Mouse (Mus musculus): ENCODE results near the gene Rbm8a. TPM values are rescaled to one million over a fixed set of nuclear protein-coding genes. Genes with fewer than 3 reads are reported as not detected.

Gene Rbm8a
- 5.0 and 12.2 TPM in 2 replicates for polyA plus RNA-seq (2012; rRNA removed)

DNA sequence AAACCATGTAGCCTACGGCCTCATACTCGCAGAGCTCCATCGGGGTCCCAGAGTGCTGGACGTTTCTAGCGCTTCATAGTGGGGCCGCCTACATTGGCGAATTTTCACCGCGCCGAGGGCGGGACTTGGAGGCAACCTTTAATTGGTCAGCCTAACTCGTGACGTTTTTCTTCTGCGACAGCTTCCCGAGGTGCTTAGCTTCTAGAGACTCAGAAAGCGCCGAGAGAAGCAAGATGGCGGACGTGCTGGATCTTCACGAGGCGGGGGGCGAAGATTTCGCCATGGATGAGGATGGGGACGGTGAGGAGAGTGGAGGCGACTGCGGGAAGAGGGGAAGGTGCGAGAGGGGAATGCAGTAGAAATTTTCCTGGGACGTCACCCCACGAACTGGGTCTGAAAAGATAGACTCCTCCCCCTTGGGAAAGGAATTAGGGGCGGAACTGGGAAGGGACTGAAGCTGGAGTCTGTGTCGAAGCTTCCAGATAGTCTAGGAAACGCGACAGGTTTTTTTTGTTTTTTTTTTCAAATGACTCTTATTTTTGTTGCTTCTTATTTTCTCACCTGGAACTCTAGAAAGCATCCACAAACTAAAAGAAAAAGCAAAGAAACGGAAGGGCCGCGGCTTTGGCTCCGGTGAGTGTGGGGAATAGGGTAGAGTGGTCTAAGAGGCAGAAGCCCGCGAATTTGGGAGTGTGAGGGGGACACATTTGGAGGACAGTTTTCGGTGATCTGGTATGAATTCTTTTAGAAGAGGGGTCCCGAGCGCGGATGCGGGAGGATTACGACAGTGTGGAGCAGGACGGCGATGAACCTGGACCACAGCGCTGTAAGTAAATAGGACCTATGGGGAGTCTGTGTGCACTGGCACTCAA, at the start of gene Rbm8a:
Rbm8a (plus strand) TSS at position 205 of the 872 bp plus-strand sequence.
- no peak for TF ChIP-seq CTCF (IDR thresholded peaks at IDR 0.05; ENCODE audit: insufficient read depth, low read length)
- peak; percentile 98 for TF ChIP-seq POLR2A (IDR thresholded peaks at IDR 0.05; ENCODE audit: borderline replicate concordance, extremely low read depth, low read depth, low read length)
- Histone ChIP-seq H3K4me3 (replicated peaks; ENCODE audit: extremely low read depth, low read depth, low read length) (peak within 1 kb of the TSS; percentile 75), H3K4me1 (ENCODE audit: control insufficient read depth, insufficient read depth, low read length) (peaks cover 7% of the 10 kb centered on the region)
- peak; percentile 96 for DNase-seq
- whole genome bisulfite sequencing = under 1% methylated on average over 48 of the region's 48 CpGs

DNA sequence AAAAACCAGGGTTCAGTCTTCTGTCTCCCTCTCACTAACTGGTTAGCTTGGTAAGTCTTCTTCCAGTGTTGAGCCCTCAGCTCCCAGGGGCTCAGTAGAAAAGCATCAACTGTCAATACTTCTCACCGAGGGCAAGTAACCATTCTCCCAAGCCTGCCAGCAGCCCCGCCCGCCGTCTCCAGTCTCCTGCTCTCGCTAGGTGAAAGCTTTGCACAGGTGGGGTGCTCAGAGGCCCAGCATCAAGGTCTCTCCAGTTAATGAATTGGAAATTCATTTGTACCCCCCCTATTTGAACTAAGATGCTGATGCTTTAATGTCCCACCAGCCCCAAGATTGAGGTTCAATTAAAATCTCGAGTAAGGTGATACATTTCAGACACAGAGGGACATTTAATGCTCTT, 48.6 kb upstream of the Rbm8a start:
- 77% methylated on average over 6 of the region's 6 CpGs for WGBS
- Histone ChIP-seq H3K4me3 (replicated peaks; ENCODE audit: extremely low read depth, low read depth, low read length) (no peak overlapping the region), H3K4me1 (ENCODE audit: control insufficient read depth, insufficient read depth, low read length) (peaks cover 19% of the 10 kb centered on the region)
- TF ChIP-seq CTCF (IDR thresholded peaks at IDR 0.05; ENCODE audit: insufficient read depth, low read length) (no peak), POLR2A (IDR thresholded peaks at IDR 0.05; ENCODE audit: borderline replicate concordance, extremely low read depth, low read depth, low read length) (no peak)
- peak; percentile 3 for DNase-seq

DNA sequence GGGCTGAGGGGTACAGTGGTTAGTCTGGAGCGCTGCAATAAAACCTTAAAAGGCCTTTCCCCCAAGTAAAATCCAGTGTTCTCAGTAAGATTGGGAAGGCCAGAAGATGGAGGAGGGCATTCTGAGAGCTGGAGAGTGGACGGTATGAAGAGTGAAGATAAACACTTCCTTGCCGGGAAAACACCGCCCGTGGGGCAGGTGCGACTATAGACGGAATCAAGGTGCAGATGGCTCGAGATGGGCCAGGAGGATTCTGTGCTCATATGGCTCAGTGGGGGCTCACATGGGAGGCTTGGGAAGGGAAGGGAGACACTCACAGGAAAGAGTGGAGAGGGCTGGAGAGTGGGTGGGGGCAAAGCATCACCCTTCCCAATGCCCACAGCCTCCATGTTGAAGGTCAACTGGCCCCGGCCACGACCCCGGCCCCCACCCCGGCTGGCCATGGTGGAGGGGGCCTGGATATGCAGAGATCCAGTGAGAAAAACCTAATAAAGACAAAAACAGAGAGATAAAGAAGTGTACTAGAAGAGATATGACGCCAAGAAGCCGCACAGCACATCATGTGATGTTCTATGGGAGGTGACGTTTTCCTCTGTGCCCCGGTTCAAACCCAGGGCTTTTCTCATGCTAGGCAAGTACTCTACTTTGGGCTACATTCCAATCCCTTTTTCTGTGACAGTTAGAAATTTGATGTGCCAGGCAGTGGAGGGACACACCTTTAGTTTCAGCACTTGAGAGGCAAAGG, 47.8 kb upstream of the Rbm8a start:
- Histone ChIP-seq H3K4me1 (ENCODE audit: control insufficient read depth, insufficient read depth, low read length) (peaks cover 17% of the 10 kb centered on the region), H3K4me3 (replicated peaks; ENCODE audit: extremely low read depth, low read depth, low read length) (no peak overlapping the region)
- DNase-seq = no peak
- 84% methylated on average over 16 of the region's 16 CpGs for WGBS
- no peak for TF ChIP-seq POLR2A (IDR thresholded peaks at IDR 0.05; ENCODE audit: borderline replicate concordance, extremely low read depth, low read depth, low read length)
- no peak for TF ChIP-seq CTCF (IDR thresholded peaks at IDR 0.05; ENCODE audit: insufficient read depth, low read length)

DNA sequence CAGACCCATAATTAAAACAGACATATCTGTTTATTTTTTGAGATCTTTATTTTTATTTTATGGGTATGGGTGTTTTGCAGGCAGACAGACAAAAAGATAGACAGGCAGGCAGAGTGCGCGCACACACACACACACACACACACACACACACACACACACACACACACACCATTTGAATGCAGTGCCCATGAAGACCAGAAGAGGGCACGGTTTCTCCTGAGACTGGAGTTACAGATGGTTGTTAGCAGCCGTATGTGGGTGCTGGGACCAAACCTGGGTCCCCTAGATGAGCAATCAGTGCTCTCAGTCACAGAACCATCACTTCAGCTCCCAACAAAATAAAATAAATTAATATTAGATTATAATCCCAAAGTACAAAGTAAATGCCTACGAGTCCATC, 46.3 kb upstream of the Rbm8a start:
- DNase-seq = no peak
- 91% methylated on average over 5 of the region's 5 CpGs for WGBS
- no peak overlapping the region for H3K4me3 ChIP-seq (replicated peaks; ENCODE audit: extremely low read depth, low read depth, low read length)
- peaks cover 9% of the 10 kb centered on the region for H3K4me1 ChIP-seq (ENCODE audit: control insufficient read depth, insufficient read depth, low read length)
- TF ChIP-seq POLR2A (IDR thresholded peaks at IDR 0.05; ENCODE audit: borderline replicate concordance, extremely low read depth, low read depth, low read length) (no peak), CTCF (IDR thresholded peaks at IDR 0.05; ENCODE audit: insufficient read depth, low read length) (no peak)

DNA sequence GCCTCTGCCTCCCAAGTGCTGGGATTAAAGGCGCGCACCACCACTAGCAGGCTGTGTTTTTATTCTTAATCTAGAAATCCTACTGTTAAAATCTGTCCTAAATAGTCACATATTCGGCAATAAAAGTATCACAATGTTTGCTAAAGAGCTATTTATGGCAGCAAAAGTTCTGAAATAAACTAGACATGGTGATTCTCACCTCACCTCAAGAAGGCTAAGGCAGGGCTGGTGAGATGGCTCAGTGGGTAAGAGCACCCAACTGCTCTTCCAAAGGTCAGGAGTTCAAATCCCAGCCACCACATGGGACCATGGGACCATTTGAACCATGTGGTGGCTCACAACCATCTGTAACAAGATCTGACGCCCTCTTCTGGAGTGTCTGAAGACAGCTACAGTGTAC, 39.1 kb upstream of the Rbm8a start:
- Histone ChIP-seq H3K4me1 (ENCODE audit: control insufficient read depth, insufficient read depth, low read length) (no peaks in the 10 kb centered on the region; the same call in 1 of the 2 replicates), H3K4me3 (replicated peaks; ENCODE audit: extremely low read depth, low read depth, low read length) (no peak overlapping the region)
- TF ChIP-seq POLR2A (IDR thresholded peaks at IDR 0.05; ENCODE audit: borderline replicate concordance, extremely low read depth, low read depth, low read length) = no peak
- no peak for TF ChIP-seq CTCF (IDR thresholded peaks at IDR 0.05; ENCODE audit: insufficient read depth, low read length)
- no peak for DNase-seq
- WGBS = 82% methylated on average over 4 of the region's 4 CpGs

DNA sequence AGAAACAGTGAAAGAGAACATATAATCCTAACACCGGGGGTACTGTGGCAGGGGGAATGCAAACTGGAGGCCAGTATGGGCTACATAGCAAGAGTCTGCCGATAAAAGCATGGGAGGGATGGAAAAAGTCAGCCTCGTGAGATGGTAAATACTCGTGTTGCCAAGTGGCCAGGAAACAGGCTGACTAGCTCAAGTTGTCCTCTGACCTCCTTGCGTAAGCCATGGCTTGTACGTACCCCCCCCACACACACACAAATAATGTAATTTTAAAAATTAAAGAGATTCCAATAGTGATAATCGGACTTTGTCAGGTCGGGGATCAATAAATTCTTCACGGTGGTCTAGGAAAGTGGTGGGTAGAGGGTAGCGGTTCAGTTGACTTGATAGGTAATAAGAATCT, 36.4 kb upstream of the Rbm8a start:
- under 1% methylated on average over 10 of the region's 10 CpGs for WGBS
- no peak for DNase-seq
- Histone ChIP-seq H3K4me1 (ENCODE audit: control insufficient read depth, insufficient read depth, low read length) (peaks cover 10% of the 10 kb centered on the region), H3K4me3 (replicated peaks; ENCODE audit: extremely low read depth, low read depth, low read length) (peak overlapping the region; percentile 90)
- TF ChIP-seq POLR2A (IDR thresholded peaks at IDR 0.05; ENCODE audit: borderline replicate concordance, extremely low read depth, low read depth, low read length) = no peak
- TF ChIP-seq CTCF (IDR thresholded peaks at IDR 0.05; ENCODE audit: insufficient read depth, low read length) = no peak

DNA sequence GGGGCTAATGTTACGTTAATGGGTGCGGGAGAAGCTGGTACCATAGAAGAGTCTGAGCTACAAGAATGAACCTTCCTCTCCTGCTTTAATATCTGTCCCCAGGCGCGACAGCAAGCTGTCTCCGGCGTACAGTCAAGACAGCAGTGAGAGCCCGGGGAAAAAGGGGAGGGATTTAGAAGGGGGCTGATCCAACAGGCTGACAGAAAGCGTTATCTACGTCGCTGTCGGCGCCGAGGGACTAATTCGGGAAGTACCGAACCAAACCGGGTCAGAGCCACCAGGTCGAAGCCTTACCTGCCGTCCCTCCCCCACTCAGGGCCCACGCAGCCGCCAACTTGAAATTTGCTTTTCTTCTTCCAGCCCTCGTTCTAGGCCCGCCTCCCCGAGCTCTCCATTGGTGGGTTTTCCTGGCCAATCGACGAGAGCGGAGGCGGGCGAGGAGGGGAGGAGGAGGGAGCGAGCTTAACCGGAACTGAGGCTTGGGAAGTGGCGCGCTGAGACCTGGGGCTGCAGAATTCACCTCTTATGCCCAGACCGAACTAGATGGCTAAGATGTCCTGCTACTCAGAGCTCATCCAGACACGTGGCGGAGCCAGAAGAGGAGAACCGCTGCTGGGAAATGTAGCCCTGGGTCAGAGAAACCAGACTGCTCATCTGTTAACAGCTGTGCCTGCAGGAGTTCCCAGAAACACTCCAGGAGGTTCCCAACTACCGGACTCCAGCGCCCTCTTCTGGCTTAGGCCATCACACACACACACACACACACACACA, 35.8 kb upstream of the Rbm8a start, which contains the start of gene Polr3gl:
Polr3gl (minus strand) TSS at position 392 of the 771 bp plus-strand sequence.
- peak; percentile 95 for DNase-seq
- peak; percentile 77; the same call in 1 of the 2 replicates for TF ChIP-seq POLR2A (IDR thresholded peaks at IDR 0.05; ENCODE audit: borderline replicate concordance, extremely low read depth, low read depth, low read length)
- no peak for TF ChIP-seq CTCF (IDR thresholded peaks at IDR 0.05; ENCODE audit: insufficient read depth, low read length)
- peaks cover 10% of the 10 kb centered on the region for H3K4me1 ChIP-seq (ENCODE audit: control insufficient read depth, insufficient read depth, low read length)
- under 1% methylated on average over 37 of the region's 38 CpGs for WGBS
- peak within 1 kb of the TSS; percentile 90 for H3K4me3 ChIP-seq (replicated peaks; ENCODE audit: extremely low read depth, low read depth, low read length)

DNA sequence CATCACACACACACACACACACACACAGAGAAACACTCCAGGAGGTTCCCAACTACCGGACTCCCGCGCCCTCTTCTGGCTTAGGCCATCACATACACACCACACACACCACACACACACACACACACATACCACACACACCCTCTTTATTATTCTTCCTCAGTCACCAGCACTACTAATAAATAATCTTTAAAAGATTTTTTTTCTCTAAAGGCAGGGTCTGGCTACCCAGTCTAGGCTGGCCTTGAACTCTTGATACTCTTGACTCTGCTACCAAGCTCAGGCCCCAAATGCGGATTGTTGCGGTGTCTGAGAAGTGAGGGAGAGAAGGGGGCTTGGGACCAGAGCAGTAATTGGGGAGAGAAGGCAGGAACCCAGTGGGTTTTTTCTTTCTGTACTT, 34.9 kb upstream of the Rbm8a start:
- no peak for DNase-seq
- TF ChIP-seq POLR2A (IDR thresholded peaks at IDR 0.05; ENCODE audit: borderline replicate concordance, extremely low read depth, low read depth, low read length) = no peak
- TF ChIP-seq CTCF (IDR thresholded peaks at IDR 0.05; ENCODE audit: insufficient read depth, low read length) = no peak
- H3K4me1 ChIP-seq (ENCODE audit: control insufficient read depth, insufficient read depth, low read length) = peaks cover 10% of the 10 kb centered on the region
- H3K4me3 ChIP-seq (replicated peaks; ENCODE audit: extremely low read depth, low read depth, low read length) = no peak overlapping the region
- WGBS = 90% methylated on average over 5 of the region's 5 CpGs

DNA sequence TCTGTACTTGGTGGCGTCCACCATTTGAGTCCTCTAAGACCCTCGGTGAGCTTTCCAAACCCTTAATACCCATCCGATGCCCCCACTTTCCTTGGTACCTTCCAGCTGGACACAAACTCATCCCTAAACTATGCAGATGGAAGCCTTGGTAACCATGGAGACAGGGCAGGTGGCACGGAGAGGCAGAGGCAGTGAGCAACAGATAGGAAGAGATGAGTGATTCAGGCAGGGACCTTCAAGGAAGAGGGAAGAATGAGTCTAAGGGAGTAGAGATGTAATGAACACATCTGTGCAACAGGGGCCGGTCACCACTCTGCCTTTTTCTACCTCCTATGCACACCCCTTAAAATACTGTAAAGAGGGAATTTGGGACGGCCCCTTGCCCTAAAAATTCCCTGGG, 34.1 kb upstream of the Rbm8a start:
- peaks cover 10% of the 10 kb centered on the region for H3K4me1 ChIP-seq (ENCODE audit: control insufficient read depth, insufficient read depth, low read length)
- no peak overlapping the region for H3K4me3 ChIP-seq (replicated peaks; ENCODE audit: extremely low read depth, low read depth, low read length)
- WGBS = 38% methylated on average over 6 of the region's 6 CpGs
- no peak for TF ChIP-seq POLR2A (IDR thresholded peaks at IDR 0.05; ENCODE audit: borderline replicate concordance, extremely low read depth, low read depth, low read length)
- no peak for TF ChIP-seq CTCF (IDR thresholded peaks at IDR 0.05; ENCODE audit: insufficient read depth, low read length)
- no peak for DNase-seq
